Mouse (Mus musculus) MEL (cell line): ENCODE measurements at regions not wholly inside any gene's neighbourhood (a gene's known extent, or its start where the extent isn't known, plus 50 kb on each side); places are given as distances from the start of the nearest gene placed in this dataset.

Source experiments
- DNase-seq: peaks from one replicate; pipeline ENCODE4 v3.0.0; 2011; ENCODE audit warnings: low read depth, low spot score
- H3K27ac ChIP-seq: 2 replicates; pipeline ENCODE4 v1.5.1; 2012; ENCODE audit warnings: low read depth, mild to moderate bottlenecking, control low read depth, low read length, moderate library complexity; ENCODE audit not compliant: control insufficient read depth
- H3K27me3 ChIP-seq, 2 experiments: fragments of 150-350 bp in 1 of 2; sonication (generic) in 1 of 2; 2 replicates each; pipeline ENCODE4 v1.6.1; 2012; ENCODE audit warnings: low read length in 2 of 2, mild to moderate bottlenecking in 2 of 2, improper control_type of control experiment in 1 of 2, moderate library complexity in 1 of 2; ENCODE audit not compliant: insufficient read depth in 2 of 2, control insufficient read depth in 1 of 2
- H3K36me3 ChIP-seq, 2 experiments: 2 replicates each; pipeline ENCODE4 v1.6.1; 2012 to 2014; ENCODE audit warnings: low read length in 2 of 2, improper control_type of control experiment in 1 of 2, inconsistent platforms in 1 of 2, mild to moderate bottlenecking in 1 of 2; ENCODE audit not compliant: insufficient read depth in 2 of 2, control insufficient read depth in 1 of 2
- H3K4me1 ChIP-seq, 2 experiments: fragments of 150-350 bp in 1 of 2; sonication (generic) in 1 of 2; 2 replicates each; pipeline ENCODE4 v1.6.1; 2012; ENCODE audit warnings: low read length in 2 of 2, improper control_type of control experiment in 1 of 2, mild to moderate bottlenecking in 1 of 2; ENCODE audit not compliant: insufficient read depth in 2 of 2, control insufficient read depth in 1 of 2
- H3K4me3 ChIP-seq, 2 experiments: fragments of 150-350 bp in 1 of 2; sonication (generic) in 1 of 2; 2 replicates each; pipeline ENCODE4 v1.5.1; 2012; ENCODE audit warnings: low read depth in 2 of 2, low read length in 2 of 2, mild to moderate bottlenecking in 2 of 2, moderate library complexity in 2 of 2, control low read depth in 1 of 2, improper control_type of control experiment in 1 of 2; ENCODE audit not compliant: control insufficient read depth in 1 of 2, insufficient read depth in 1 of 2
- H3K79me2 ChIP-seq: 2 replicates; pipeline ENCODE4 v1.6.1; 2012; ENCODE audit warnings: mild to moderate bottlenecking, low read length, moderate library complexity; ENCODE audit not compliant: control insufficient read depth, poor library complexity, insufficient read depth
- H3K9ac ChIP-seq: 2 replicates; pipeline ENCODE4 v1.6.1; 2012; ENCODE audit warnings: low read depth, mild to moderate bottlenecking, control low read depth, low read length, moderate library complexity; ENCODE audit not compliant: control insufficient read depth, poor library complexity, severe bottlenecking
- H3K9me3 ChIP-seq: fragments of 150-350 bp; sonication (generic); replicated peaks from 2 replicates; pipeline ENCODE4 v1.6.1; 2012; ENCODE audit warnings: mild to moderate bottlenecking, low read length, improper control_type of control experiment, moderate library complexity; ENCODE audit not compliant: insufficient read depth
- BHLHE40 ChIP-seq: IDR thresholded peaks from 2 replicates; pipeline ENCODE4 v1.6.1; 2012; ENCODE audit warnings: low read depth, mild to moderate bottlenecking, inconsistent platforms, low read length, improper control_type of control experiment, borderline replicate concordance
- CTCF ChIP-seq, 3 experiments: IDR thresholded peaks in 2 of 3; conservative IDR thresholded peaks in 1 of 3; 2 replicates each; pipeline ENCODE4 v1.5.1; 2011 to 2012; ENCODE audit warnings: low read length in 3 of 3, low read depth in 2 of 3, mild to moderate bottlenecking in 2 of 3, improper control_type of control experiment in 1 of 3, inconsistent platforms in 1 of 3, mixed read lengths in 1 of 3, moderate library complexity in 1 of 3; ENCODE audit not compliant: control insufficient read depth in 1 of 3, insufficient read depth in 1 of 3, poor library complexity in 1 of 3, severe bottlenecking in 1 of 3
- ELF1 ChIP-seq: IDR thresholded peaks from 2 replicates; pipeline ENCODE4 v1.6.1; 2014; ENCODE audit warnings: low read depth, mild to moderate bottlenecking, inconsistent platforms, low read length, improper control_type of control experiment, moderate library complexity
- GABPA ChIP-seq: IDR thresholded peaks from 2 replicates; pipeline ENCODE4 v1.6.1; 2012; ENCODE audit warnings: low read depth, mild to moderate bottlenecking, inconsistent platforms, low read length, improper control_type of control experiment, moderate library complexity
- GATA1 ChIP-seq: IDR thresholded peaks from 2 replicates; pipeline ENCODE4 v1.6.1; 2011; ENCODE audit warnings: low read depth, low read length, improper control_type of control experiment
- HCFC1 ChIP-seq: IDR thresholded peaks from 2 replicates; pipeline ENCODE4 v1.6.1; 2012; ENCODE audit warnings: low read depth, mild to moderate bottlenecking, inconsistent platforms, low read length, improper control_type of control experiment, moderate library complexity
- MAFK ChIP-seq: IDR thresholded peaks from 2 replicates; pipeline ENCODE4 v1.6.1; 2011; ENCODE audit warnings: low read depth, mild to moderate bottlenecking, low read length, improper control_type of control experiment, borderline replicate concordance
- MEF2A ChIP-seq: IDR thresholded peaks from 2 replicates; pipeline ENCODE4 v1.6.1; 2014; ENCODE audit warnings: low read depth, mild to moderate bottlenecking, inconsistent platforms, low read length, improper control_type of control experiment; ENCODE audit not compliant: poor library complexity, insufficient replicate concordance, severe bottlenecking; ENCODE audit errors: extremely low read depth
- POLR2A ChIP-seq, 2 experiments: IDR thresholded peaks; 2 replicates each; pipeline ENCODE4 v1.6.1; 2011 to 2012; ENCODE audit warnings: low read length in 2 of 2, mild to moderate bottlenecking in 2 of 2, control low read depth in 1 of 2, improper control_type of control experiment in 1 of 2, low read depth in 1 of 2, moderate library complexity in 1 of 2; ENCODE audit not compliant: control insufficient read depth in 1 of 2, insufficient read depth in 1 of 2, poor library complexity in 1 of 2
- POLR2AphosphoS2 ChIP-seq: IDR thresholded peaks from 2 replicates; pipeline ENCODE4 v1.6.1; 2011; ENCODE audit warnings: low read length, improper control_type of control experiment
- SIN3A ChIP-seq: IDR thresholded peaks from 2 replicates; pipeline ENCODE4 v1.6.1; 2012; ENCODE audit warnings: low read length, improper control_type of control experiment, inconsistent platforms
- TAL1 ChIP-seq: IDR thresholded peaks from 2 replicates; pipeline ENCODE4 v1.6.1; 2012; ENCODE audit warnings: mild to moderate bottlenecking, inconsistent platforms, low read length, moderate library complexity, mixed read lengths
- TBP ChIP-seq: IDR thresholded peaks from 2 replicates; pipeline ENCODE4 v1.8.0; 2011; ENCODE audit warnings: low read depth, low read length, improper control_type of control experiment
- UBTF ChIP-seq: IDR thresholded peaks from 2 replicates; pipeline ENCODE4 v1.6.1; 2012; ENCODE audit warnings: low read depth, mild to moderate bottlenecking, inconsistent platforms, low read length, improper control_type of control experiment, moderate library complexity, borderline replicate concordance; ENCODE audit not compliant: insufficient read depth
- ZC3H11A ChIP-seq: IDR thresholded peaks from 2 replicates; pipeline ENCODE4 v1.6.1; 2012; ENCODE audit warnings: low read depth, mild to moderate bottlenecking, inconsistent platforms, low read length, improper control_type of control experiment
- ZMIZ1 ChIP-seq: IDR thresholded peaks from 2 replicates; pipeline ENCODE4 v1.6.1; 2012; ENCODE audit warnings: low read depth, mild to moderate bottlenecking, inconsistent platforms, low read length, improper control_type of control experiment, moderate library complexity

- no peak for DNase-seq
- H3K9me3 ChIP-seq: no peaks in the 10 kb centered on the region
- TF ChIP-seq GATA1: no peak
- no peak for TF ChIP-seq ZMIZ1
- TF ChIP-seq GABPA: no peak
- no peak overlapping the region for H3K27ac ChIP-seq
- no peak overlapping the region for H3K4me3 ChIP-seq
- no peak overlapping the region for H3K9ac ChIP-seq
- no peaks in the 10 kb centered on the region for H3K27me3 ChIP-seq
- no peaks in the 10 kb centered on the region for H3K36me3 ChIP-seq
- no peaks in the 10 kb centered on the region for H3K79me2 ChIP-seq
- no peaks in the 10 kb centered on the region for H3K4me1 ChIP-seq
Measured at GRCm38 (mm10) chr12:26999287-26999686, 343.1 kb downstream of the Sox11 start.

- Histone ChIP-seq H3K27ac (no peak overlapping the region), H3K36me3 (no peaks in the 10 kb centered on the region), H3K4me1 (no peaks in the 10 kb centered on the region), H3K4me3 (no peak overlapping the region), H3K79me2 (no peaks in the 10 kb centered on the region), H3K9ac (no peak overlapping the region)
- TF ChIP-seq ZMIZ1: no peak
- TF ChIP-seq POLR2AphosphoS2: no peak
- TF ChIP-seq BHLHE40: no peak
- TF ChIP-seq POLR2A (IDR thresholded peaks at IDR 0.05; ENCODE audit: control insufficient read depth in 1 of 2, insufficient read depth in 1 of 2, low read depth in 1 of 2, low read length in 2 of 2, poor library complexity in 1 of 2): no peak
- TF ChIP-seq ELF1: no peak
- no peak for TF ChIP-seq MAFK
- TF ChIP-seq, all 39 proteins: peak for 0
- DNase-seq: no peak
- Histone ChIP-seq H3K9me3 (no peaks in the 10 kb centered on the region), H3K27me3 (no peaks in the 10 kb centered on the region)
Measured at GRCm38 (mm10) chr12:26976284-26977065, 365.9 kb downstream of the Sox11 start.

- DNase-seq: no peak
- Histone ChIP-seq H3K27ac (no peak overlapping the region), H3K27me3 (no peaks in the 10 kb centered on the region), H3K36me3 (no peaks in the 10 kb centered on the region), H3K4me1 (no peaks in the 10 kb centered on the region), H3K9me3 (no peaks in the 10 kb centered on the region), H3K9ac (no peak overlapping the region), H3K4me3 (no peak overlapping the region), H3K79me2 (no peaks in the 10 kb centered on the region)
- no peak for TF ChIP-seq ZC3H11A
- TF ChIP-seq MEF2A: no peak
- TF ChIP-seq HCFC1: no peak
- TF ChIP-seq UBTF: no peak
- TF ChIP-seq TAL1: no peak
- TF ChIP-seq CTCF (IDR thresholded peaks at IDR 0.05 in 2 of 3, conservative IDR thresholded peaks at IDR 0.05 in 1 of 3; ENCODE audit: control insufficient read depth in 1 of 3, insufficient read depth in 1 of 3, low read depth in 2 of 3, low read length in 3 of 3, poor library complexity in 1 of 3, severe bottlenecking in 1 of 3): no peak
- no peak for TF ChIP-seq SIN3A
- no peak for TF ChIP-seq BHLHE40
- no peak for TF ChIP-seq POLR2A (IDR thresholded peaks at IDR 0.05; ENCODE audit: control insufficient read depth in 1 of 2, insufficient read depth in 1 of 2, low read depth in 1 of 2, low read length in 2 of 2, poor library complexity in 1 of 2)
- no peak for TF ChIP-seq TBP
Measured at GRCm38 (mm10) chr12:26972495-26973113, 369.8 kb downstream of the Sox11 start.
